Mouse (Mus musculus) 3134 (cell line): Measurements from ENCODE around the gene Rabep1.

ENCODE experiments used
- DNase-seq: peaks from one replicate; pipeline ENCODE4 v3.0.0-alpha.2; 2011; ENCODE audit warnings: low spot score; ENCODE audit not compliant: insufficient read length; ENCODE audit errors: extremely low read depth

Gene Rabep1

DNA sequence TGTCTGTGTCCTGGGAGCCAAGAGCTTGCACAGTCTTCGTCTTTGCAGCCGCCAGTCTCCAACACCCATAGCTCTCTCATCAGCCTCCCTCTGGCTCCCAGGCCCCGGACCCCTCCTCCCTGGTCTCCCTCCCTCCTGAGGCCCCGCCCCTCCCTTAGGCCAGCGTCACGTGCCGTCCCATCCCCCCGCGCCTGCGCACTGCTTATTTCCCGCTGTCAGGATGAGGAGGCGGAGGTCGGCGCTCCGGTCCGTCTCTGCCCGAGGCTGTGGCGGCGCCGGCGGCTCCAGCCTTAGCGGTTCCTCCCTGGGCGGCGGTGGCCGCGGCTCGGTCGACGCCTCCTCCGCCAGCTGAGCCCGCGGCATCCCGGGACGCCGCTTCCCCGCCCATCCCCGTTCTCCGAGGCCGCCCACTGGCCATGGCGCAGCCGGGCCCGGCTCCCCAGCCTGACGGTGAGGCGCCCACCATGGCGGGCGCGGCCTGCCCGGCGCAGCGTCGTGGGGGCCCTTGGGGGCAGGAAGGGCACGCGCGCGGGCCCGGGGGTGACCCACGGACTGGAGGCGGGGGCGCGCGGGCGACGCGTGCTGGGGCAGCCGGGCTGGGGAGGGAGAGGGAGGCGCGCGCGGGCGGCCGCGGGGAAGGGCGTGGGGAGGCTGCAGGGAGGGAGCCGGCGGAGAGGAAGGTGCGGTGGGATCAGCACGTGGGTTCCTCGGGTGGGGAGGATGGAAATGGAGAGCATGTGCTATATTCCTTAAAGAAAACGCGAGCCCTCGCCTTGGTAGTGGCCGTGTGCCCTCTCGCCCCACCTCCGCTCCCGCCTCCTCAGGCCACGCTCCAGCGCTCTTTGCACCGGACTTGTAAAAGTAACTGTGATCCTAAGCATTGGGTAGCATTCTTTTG is at the start of gene Rabep1:
Gene Rabep1, plus strand, starts transcription at position 220 of the 898 bp plus-strand sequence.
- peak; percentile 87 for DNase-seq

DNA sequence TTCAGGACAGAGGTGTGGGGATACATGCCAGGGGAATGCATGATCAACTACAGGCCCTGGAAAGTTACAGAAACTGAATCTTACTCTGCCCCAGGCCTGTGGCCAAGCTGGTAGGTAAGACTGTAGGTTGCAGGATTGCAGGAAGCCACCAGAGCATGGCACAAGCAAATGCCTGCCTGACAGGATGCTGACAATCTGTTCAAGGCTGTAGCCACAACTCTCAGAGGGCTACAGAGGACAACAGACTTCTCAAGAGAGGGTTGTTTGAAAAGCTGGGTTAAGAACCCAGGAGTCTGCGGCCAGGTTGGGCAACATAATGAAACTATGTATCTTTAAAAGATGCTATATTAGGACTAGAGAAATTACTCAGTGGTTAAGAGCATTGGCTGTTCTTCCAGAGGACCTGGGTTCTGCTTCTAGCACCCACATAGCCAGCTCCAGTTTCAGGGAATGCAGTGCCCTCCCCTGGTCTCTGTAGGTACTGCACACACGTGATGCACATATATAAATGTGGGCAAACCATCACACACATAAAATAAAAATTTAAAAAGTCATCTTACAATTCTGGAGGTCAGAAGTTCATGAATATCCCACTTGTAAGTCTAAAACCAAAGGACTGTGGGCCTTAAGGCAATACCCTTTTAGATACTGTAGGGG is 42.2 kb upstream of the Rabep1 start:
- DNase-seq, result no peak

DNA sequence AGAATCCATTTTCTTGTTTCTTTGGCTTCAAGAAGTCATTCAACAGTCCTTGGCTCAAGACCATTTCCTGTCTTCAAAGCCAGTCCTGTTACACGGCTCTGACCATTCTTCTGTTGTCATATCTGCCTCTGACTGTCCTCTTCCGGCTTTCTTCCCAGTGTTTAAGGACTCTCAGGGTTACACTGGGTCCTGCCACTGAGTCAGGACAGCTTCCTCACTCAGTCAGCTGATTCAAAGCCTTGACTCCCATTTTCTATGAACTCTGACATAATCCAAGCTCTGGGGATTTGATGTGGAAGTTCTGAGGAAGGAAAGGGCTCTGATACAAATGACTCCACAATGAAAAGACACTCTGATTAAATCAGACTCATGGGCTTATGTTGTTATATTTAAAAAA is 41.7 kb upstream of the Rabep1 start:
- DNase-seq, result no peak

DNA sequence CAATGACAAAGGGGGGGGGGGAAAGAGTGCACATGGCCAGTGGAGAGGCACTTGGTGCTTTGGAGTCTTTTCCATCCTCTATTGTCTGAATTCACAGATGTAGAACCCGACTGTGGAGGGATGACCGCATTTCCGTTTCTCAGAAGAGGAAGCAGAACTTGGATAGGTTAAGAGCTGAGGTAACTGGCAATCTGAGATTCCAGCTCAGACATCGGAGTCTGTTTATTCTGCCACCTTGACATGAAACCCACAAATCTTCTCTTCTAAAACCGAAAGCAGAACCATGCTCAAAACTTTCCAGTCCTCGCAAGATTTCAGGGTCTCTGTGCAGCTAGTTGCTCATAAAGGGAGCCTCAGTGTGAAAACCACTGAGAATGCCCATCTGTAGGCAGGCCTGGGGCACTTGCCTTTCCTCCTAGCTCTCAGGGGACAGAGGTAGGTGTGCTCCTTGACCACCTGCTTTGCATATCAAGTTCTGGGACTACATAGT is 40.8 kb upstream of the Rabep1 start:
- DNase-seq, result no peak

DNA sequence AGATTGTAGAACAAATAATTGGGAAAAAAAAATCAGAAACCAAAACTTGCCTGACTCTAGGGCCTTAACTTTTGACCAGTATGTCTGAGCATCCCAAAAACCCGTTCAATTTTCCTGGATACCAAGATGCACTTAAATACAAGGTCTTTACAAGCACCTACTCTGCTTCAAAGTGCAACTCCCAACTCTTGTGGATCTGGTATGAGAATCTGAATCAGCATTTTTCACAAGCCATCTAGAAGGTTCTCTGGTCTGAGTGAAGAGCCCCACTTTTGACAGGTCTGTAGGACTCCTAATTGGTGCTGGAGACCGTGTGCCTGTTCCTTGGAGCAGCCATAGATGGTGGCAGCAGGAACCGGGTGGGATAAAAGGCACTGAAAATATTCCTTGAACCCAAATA is 40.2 kb upstream of the Rabep1 start:
- DNase-seq, result no peak

DNA sequence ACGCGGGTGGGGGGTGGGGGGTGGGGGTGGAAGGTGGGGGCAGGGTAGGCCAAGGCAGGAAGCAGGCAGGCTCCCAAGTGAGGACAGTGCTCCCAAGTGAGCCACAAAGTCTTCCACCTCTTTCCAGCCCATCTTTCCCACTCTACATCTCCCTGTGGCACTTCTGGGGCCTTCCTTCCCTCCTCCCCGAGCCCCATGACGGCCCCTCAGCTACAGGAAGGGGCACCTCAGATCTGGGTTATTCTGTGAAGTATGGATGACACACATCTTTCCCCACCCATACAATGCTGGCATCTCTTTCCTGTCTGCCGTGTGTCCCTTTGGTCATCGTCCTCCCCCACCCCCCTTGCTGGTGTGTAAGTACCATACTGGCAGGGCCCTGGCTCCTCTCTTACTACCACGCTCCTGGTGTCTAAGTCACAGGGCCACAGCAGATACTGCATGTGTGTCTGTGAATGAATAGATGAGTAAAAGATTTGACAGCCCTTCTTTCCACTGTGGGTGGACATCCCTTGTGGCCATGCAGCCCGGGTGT is 38.9 kb upstream of the Rabep1 start:
- no peak for DNase-seq

DNA sequence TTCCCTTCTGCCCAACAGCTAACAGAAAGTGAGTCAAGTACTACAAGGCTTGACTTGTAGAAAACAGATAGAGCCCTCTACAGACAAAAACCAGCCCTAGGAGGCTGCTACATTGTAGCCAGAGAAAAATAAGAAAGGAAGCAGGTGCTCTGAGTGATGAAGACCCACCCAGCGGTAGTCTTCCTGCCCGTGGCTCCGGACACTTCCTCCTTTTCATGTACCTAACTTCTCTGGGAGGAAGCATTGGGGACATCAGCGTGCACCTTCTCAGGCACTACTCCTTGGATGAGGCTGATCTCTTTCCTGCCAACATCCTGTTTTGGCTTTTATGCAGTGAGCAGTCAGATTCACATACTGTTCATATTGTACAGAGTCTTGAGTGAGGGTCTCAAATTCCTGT is 37.9 kb upstream of the Rabep1 start:
- no peak for DNase-seq

DNA sequence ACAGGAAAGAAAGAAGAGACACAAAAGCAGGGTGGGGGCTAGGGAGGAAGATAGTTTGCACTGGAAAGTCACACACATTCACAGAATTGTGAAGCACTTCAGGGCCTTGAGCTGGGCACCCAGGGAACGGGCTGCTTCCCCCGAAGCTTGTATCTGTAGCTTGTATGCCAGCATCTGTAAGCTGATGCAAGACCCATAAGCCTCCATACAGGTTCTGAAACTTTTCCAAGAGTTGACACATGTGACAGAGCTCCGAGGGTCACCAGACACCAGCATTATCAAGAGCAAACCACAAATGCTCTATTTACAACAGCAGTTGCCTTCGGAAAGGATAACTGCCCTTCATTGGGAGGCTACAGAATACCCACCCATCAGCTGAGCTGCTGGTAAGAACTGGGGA is 36.9 kb upstream of the Rabep1 start:
- DNase-seq, result no peak

DNA sequence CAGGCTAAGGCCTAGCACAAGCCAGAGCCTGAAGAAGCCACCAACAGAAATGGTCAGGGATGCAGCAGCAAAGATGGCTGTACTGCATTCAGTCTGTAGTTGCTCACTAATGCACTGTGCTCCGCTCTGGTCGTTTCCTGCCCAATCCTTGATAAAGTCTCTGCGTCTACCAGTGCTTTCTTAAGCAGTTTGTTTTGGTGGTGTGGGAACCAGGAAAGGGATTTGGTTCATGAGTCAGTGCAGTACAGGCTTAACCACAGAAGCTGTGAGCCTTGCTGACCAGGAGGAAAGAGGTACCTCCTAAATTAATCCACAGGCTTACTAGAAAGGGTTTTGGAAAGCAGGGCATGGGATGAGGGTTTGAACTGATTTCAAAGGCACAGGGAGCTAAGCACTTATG is 36.5 kb upstream of the Rabep1 start:
- DNase-seq, result peak; percentile 20

DNA sequence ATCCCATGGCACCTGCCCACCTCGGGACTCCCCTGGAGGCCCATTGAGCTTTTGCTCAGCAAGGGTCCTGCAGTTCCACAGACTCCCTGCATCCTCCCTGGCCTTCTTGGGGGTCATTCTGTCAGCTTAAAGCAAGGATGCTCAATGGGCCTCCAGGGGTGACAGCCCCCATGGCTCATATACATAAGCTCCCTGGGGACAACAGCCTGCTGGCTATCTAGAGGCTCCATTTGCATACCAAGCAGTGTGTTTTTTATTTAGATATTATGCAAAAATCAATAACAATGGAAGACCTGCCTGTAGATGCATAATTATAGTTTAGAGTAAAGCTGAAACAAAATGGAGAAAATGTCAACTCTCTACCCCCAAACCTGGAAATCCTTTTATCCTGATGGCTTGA is 35.6 kb upstream of the Rabep1 start:
- DNase-seq, result no peak

DNA sequence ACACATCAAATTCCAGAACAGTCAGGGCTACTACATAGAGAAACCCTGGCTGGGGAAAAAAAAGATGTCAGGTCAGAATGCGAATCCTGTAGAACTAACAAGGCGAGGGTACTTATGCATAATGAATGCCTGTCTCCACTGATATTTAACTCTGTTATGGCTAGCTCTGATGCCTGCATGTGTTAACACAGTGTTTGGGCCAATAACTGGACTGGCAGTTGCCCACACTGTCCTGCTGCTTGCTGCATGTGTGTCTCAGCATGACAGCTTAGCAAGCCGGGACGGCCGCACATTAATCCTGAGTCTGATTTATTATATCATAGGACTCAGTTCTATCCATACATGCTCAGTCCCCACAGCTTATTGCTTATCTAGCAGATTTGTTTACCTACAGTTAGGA is 33.5 kb upstream of the Rabep1 start:
- DNase-seq, result no peak

DNA sequence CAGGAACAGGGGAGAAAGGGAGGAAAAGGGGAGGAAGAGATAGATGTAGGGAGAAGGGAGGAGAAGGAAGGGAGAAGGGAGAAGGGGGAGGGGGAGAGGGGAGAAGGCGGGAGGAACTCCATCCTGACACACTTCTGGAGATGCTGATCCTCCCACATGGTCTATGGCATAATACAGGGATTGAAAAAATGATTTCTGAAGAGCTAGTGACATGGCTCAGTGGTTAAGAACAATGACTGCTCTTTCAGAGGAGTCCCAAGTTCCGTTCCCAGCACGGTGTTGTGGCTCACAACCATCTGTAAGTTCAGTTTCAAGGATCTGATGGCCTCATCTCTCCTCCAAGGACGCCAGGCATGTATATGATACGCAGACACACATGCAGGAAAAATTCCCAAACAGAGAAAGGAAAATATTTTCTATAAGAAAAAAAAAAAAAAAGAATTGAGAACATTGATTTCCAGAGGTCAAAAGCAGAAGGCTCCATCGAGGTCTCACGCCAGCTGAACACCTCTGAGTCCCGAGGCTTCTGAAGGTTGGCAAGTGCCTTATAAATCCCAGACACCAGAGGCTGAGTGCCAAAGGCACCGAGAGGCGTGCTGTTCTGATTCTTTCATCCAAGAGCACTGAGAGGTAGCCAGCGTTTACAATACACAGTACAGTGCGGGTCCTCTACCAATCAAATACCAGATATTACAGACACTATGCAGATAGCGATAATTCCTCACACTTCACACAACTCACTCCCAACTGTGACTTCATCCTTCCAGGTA is 32.9 kb upstream of the Rabep1 start:
- DNase-seq, result no peak

DNA sequence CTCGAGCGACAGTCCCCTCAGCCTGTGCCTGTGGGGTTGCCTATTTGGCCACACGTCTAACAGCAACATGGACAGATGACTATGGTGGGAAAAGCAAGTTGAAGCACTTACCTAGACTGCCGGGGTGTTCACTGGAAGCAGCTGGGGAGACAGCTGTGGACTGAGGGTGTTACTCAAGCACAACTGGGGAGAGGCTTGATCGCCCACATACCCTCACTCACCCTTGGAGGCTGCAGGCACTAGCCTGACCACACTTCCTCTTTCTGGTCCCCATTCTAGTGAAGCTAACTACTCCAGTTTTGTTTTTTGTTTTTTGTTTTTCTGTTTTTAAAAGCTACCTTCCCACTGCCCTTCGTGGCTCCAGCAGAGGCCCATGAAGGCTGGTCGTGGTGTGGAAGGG is 32.2 kb upstream of the Rabep1 start, which contains the start of gene Scimp:
Gene Scimp, minus strand, starts transcription at position 222 of the 400 bp plus-strand sequence.
- no peak for DNase-seq

DNA sequence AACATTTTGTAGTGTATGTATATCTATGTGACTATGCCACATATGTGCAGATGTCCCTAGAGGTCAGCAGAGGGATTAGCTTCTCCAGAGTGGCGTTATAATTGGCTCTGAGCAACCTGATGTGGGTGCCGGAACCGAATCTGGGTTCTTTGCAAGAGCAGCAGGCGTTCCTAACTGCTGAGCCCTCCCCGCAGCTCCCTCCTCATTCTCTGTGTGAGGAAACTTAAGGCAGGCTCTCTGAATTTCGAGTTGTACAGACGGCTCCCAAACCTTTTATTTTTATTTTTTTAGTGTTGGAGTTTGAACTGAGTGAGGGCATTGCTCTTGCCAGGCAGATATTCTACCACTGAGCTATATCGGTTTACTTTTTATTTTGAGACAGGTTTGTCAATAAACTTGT is 29.5 kb upstream of the Rabep1 start:
- no peak for DNase-seq

DNA sequence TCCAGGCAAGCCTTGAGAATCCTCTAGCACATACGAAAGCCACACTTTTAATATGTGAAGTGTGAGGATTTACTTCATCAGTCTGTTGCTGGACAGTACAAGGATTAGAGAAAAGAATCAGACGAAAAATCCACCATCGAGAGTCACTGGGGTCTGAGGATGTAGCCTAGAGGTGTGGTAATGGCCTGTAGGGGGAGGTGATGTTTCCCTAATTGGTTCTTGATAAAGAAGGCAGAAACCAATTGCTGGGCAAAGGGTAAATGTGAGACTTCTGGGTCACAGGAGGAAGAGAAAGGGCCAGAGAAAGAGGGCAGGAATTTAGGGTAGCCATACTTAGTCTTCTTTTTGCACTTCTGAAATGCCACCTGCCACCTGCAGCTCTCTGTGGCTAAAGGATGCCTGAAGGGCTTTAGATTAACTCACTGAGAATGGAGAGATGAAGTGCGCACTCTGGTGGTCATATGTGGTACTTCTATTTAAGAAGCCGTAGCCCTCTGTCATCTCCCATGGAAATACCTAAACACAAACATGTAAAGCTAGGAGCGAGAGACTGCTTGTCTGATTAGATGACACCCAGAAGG is 29.0 kb upstream of the Rabep1 start:
- peak; percentile 30 for DNase-seq

DNA sequence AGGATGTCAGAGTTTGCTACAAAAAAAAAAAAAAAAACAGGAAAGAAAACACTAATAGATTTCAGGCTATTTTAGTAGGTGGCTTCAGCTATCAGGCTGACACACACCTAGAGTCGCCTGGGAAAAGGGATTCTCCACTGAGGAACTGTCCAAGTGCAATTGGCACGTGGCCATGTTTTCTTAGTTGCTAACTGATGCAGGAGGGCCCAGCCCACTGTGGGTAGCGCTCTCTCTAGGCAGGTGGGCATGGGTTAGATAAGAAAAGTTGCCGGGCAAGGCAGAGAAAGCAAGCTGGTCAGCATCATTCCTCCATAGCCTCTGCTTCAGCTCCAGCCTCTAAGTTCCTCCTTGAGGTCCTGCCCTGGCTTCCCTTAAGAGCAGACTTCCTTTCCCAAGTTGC is 27.8 kb upstream of the Rabep1 start:
- no peak for DNase-seq

DNA sequence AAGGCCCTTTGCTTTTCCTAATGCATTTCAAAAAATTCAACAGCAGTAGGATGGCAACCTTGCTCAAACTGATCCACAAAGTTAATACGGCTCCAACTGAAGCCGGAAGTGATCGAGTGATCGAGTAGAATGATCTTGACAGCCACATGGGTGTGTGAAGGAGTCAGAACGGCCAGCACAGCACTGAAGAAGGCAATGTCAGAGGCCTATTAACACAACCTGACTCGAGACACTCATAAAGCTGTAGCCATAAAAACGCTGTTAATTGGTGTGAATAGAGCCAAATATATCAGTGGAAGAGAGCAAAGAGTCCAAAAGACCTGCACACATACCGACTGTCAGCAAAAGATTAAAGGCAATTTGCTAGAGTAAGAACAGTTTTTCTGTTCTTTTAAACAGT is 24.5 kb upstream of the Rabep1 start:
- no peak for DNase-seq

DNA sequence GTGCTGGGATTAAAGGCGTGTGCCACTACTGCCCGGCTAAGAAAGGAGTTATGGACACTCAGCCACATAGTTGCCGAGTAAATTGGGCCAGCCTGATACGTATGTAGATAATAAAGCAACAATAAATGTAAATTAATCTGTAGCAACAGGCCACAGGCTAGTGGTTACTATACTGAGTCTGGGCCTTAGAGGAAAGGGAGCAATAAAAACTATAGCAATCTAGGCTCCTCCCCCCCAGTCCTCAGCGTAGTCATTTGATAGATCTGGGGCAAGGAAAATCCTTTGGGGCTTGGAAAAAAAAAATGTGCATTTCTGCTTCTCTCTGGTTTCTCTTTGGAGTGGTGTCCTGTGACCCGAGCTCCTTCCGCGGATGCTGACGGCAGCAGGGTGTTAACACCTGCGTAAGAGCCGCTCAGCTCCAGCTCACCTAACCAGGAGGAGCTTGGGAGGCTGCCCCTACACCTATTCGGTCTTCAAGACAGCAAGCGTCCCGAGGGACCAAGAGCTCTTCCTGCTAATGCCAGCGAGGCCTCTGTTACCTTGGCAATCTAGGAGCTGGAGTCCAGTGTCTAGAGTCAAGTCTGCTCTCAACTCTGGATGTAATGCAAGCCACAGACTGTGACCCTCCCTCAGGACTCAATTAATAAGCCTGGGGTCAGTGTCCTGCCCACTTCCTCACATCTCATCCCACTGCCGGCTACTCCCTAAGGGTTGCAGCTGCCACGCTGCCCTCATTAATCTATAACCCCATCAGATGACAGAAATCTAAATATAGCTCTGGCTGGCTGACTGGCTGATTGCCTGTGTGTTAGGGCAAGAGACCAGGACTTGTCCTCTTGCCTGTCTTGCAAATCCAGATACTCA is 22.6 kb upstream of the Rabep1 start:
- DNase-seq, result peak; percentile 14

DNA sequence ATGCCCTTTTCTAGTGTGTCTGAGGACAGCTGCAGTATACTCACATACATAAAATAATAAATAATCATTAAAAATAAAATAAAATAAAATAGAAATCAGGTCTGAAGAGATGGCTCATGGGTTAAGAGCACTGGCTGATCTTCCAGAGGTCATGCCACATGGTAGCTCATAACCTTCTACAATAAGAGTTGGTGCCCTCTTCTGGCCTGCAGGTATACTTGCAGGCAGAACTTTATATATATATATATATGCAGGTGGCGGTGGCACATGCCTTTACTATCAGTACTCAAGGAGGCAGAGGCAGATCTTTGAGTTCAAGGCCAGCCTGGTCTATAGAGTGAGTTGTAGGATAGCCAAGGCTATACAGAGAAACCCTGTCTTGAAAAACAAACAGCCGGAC is 18.4 kb upstream of the Rabep1 start:
- DNase-seq, result no peak
